Mouse (Mus musculus) hindbrain, embryonic 13.5 days (tissue): ENCODE measurements at regions not wholly inside any gene's neighbourhood (a gene's known extent, or its start where the extent isn't known, plus 50 kb on each side); places are given as distances from the start of the nearest gene placed in this dataset.

Source experiments
- ATAC-seq: fragments of 200-750 bp; cut with Nextera tagmentation; 2 replicates; pipeline ENCODE4 v1.8.0; 2017; ENCODE audit warnings: moderate TSS enrichment; ENCODE audit not compliant: low FRiP score
- H3K27ac ChIP-seq: fragments of 300-500 bp; sonication (generic); 2 replicates; pipeline ENCODE4 v1.5.1; 2015; ENCODE audit warnings: inconsistent platforms, mild to moderate bottlenecking, moderate library complexity
- H3K27me3 ChIP-seq: fragments of 300-500 bp; sonication (generic); 2 replicates; pipeline ENCODE4 v1.6.1; 2015; ENCODE audit warnings: mild to moderate bottlenecking, inconsistent platforms
- H3K36me3 ChIP-seq: fragments of 300-500 bp; sonication (generic); 2 replicates; pipeline ENCODE4 v1.6.1; 2015; ENCODE audit warnings: mild to moderate bottlenecking, inconsistent platforms
- H3K4me1 ChIP-seq: fragments of 300-500 bp; sonication (generic); replicated peaks from 2 replicates; pipeline ENCODE4 v1.6.1; 2015; ENCODE audit warnings: inconsistent platforms
- H3K4me2 ChIP-seq: fragments of 300-500 bp; sonication (generic); 2 replicates; pipeline ENCODE4 v1.6.1; 2015; ENCODE audit warnings: inconsistent platforms, mild to moderate bottlenecking, moderate library complexity
- H3K4me3 ChIP-seq: fragments of 300-500 bp; sonication (generic); 2 replicates; pipeline ENCODE4 v1.5.1; 2015; ENCODE audit warnings: mild to moderate bottlenecking, inconsistent platforms
- H3K9ac ChIP-seq: fragments of 300-500 bp; sonication (generic); 2 replicates; pipeline ENCODE4 v1.6.1; 2015; ENCODE audit warnings: mild to moderate bottlenecking, inconsistent platforms
- H3K9me3 ChIP-seq: fragments of 300-500 bp; sonication (generic); 2 replicates; pipeline ENCODE4 v1.6.1; 2016; ENCODE audit warnings: inconsistent platforms
- WGBS: fragments of 180-500 bp; shearing (Covaris S2); methylation state at CpG from one replicate; pipeline ENCODE4 v1.1.7; 2015; 5-methylcytosine and 5-hydroxymethylcytosine counted together

DNA sequence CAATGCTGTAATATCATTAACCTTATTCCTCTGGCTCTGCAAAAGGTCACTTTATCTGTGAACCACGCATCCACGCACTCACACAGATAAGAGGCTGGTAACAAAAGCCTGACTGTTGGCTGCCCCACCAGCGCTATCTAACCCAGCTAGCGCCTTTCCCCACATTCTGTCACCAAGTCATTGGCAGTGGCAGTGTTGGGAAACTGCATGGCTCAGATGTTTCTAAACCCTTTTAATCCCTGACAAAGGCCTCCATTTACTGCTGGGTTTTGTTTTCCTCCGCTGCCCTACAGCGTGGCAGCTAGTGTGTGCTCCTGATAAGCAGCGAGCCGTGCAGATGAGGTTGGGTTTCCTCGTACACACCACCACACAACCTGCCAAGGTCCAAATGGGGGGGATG, 55.7 kb downstream of the Id4 start:
- Histone ChIP-seq H3K36me3 (no peaks in the 10 kb centered on the region), H3K27me3 (0 out of 2 replicates have a peak, but pooled peaks cover 3% of the 10 kb centered on the region), H3K4me2 (no peak overlapping the region), H3K4me3 (no peak overlapping the region), H3K9me3 (no peaks in the 10 kb centered on the region), H3K4me1 (peaks cover 21% of the 10 kb centered on the region), H3K27ac (peak overlapping the region; percentile 36), H3K9ac (0 out of 2 replicates have a peak overlapping the region, but pooled peaks have one; percentile 1)
- ATAC-seq, result no peak; the same call in 1 of the 2 replicates
- WGBS, result 9% methylated on average over 9 of the region's 9 CpGs

DNA sequence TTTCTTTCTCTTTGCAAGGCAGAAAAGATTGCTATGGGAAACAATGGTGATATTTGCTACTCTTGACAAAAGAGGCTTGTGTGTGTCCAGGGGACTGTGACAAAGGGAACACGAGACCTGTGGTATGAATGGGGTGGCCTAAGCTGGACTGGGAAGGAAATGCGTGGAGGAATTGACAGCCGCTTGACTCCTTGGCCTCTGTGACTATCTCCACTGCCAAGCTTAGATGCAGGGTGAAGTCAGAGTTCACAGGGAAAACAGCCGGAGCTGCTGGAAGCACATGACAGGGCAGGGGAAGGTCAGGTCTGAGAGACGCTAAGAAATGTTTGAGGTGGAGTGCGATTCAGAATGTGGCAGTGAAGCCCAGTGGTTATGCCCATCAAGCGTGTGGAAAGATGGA, 56.4 kb downstream of the Id4 start:
- ATAC-seq, result no peak
- WGBS, result 17% methylated on average over 7 of the region's 7 CpGs
- Histone ChIP-seq H3K9ac (no peak overlapping the region), H3K4me2 (no peak overlapping the region), H3K27me3 (0 out of 2 replicates have a peak, but pooled peaks cover 3% of the 10 kb centered on the region), H3K36me3 (no peaks in the 10 kb centered on the region), H3K4me1 (peaks cover 21% of the 10 kb centered on the region), H3K4me3 (no peak overlapping the region), H3K27ac (no peak overlapping the region), H3K9me3 (no peaks in the 10 kb centered on the region)

DNA sequence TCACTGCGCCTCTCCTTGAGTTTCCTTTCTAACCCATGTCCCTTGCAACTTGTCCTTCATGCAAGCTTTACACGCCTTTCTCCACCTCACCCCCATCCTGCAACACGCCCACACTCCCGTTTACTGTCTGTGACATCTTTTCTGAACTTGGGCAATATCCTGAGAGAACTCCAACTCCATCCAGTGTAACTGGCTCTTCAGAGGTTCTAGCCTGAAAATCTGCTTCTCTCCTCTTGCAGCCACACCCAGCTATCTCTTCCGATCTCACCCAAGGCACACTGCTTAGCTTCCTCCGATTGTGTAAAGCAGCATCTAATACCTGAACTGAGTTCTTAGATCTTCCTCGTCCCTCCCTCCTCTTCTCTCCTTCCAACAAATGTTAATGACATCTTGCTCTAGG, 58.0 kb downstream of the Id4 start:
- Histone ChIP-seq H3K9me3 (no peaks in the 10 kb centered on the region), H3K4me2 (no peak overlapping the region), H3K9ac (no peak overlapping the region), H3K36me3 (no peaks in the 10 kb centered on the region), H3K27me3 (0 out of 2 replicates have a peak, but pooled peaks cover under 1% of the 10 kb centered on the region), H3K4me1 (peaks cover 24% of the 10 kb centered on the region), H3K4me3 (no peak overlapping the region), H3K27ac (no peak overlapping the region)
- 86% methylated on average over 7 of the region's 7 CpGs for WGBS
- ATAC-seq, result no peak

DNA sequence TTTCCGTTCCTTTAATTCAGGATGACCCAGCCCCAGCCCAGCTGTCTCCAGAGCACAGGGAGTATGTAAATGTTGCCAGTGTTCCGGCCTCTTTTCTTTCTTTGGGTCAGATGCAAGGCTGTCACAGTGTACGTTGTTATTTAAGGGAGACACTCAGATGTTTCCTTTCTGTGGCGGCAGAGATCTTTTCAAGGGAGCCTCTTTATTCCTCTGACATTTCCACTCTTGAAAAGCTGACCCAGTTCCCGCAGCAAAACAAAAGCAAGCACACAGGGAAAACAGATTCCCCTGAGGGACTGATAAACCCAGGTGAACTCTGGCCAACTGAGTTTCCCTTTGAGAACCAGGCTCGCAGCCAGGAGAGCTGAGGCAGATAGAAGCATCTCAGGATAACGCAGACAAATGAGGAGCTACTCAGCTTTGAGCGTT, 63.3 kb downstream of the Id4 start:
- H3K27me3 ChIP-seq, result no peaks in the 10 kb centered on the region
- peaks cover 14% of the 10 kb centered on the region for H3K4me1 ChIP-seq
- no peak for ATAC-seq
- H3K9me3 ChIP-seq, result no peaks in the 10 kb centered on the region
- H3K27ac ChIP-seq, result peak overlapping the region; percentile 14; the same call in 1 of the 2 replicates
- 5% methylated on average over 8 of the region's 8 CpGs for WGBS
- no peak overlapping the region for H3K9ac ChIP-seq
- H3K4me3 ChIP-seq, result no peak overlapping the region
- no peaks in the 10 kb centered on the region for H3K36me3 ChIP-seq
- peak overlapping the region; percentile 3; the same call in 1 of the 2 replicates for H3K4me2 ChIP-seq

DNA sequence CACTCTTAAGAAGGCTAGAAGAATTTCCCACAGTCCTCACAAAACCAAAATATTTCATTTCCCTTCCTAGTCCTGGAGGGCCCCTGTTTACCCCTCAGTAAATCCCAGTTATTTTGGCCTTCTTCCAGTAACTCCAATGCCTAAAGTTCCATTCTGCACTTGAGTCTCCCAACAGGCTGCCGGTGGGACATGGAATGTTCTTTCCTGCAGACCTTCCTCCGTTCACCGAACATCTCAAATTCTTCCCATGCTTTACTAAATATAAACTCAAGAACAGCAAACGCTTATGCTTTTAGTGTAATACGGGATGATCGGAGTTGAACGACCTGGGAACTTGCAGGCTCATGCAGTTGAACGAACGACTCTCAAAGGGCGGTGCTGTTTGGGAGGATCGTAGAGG, 69.6 kb downstream of the Id4 start:
- Histone ChIP-seq H3K4me1 (no peaks in the 10 kb centered on the region), H3K27me3 (no peaks in the 10 kb centered on the region), H3K4me3 (no peak overlapping the region), H3K4me2 (no peak overlapping the region), H3K9ac (no peak overlapping the region), H3K27ac (no peak overlapping the region), H3K9me3 (no peaks in the 10 kb centered on the region), H3K36me3 (no peaks in the 10 kb centered on the region)
- WGBS, result 86% methylated on average over 11 of the region's 11 CpGs
- ATAC-seq, result no peak

DNA sequence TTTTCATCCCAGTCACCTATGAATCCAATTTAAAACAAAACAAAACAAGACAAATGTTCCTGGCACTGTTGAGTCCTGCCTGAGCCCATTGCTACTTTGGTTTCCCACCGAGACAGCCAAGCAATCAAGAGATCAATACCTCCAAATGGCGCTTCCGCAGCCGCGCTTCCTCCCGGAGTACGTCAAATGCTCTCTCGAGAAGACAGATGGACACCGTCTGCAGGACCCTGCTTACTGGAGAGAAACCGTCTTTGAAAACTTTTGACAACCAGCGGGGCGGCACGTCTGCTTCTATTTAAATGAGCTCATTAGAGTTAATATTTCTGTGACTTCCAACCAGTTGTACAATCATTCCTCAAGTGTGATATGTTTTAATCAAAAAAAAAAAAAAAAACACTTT, 75.1 kb downstream of the Id4 start:
- H3K4me2 ChIP-seq, result no peak overlapping the region
- ATAC-seq, result no peak
- H3K4me1 ChIP-seq, result no peaks in the 10 kb centered on the region
- H3K27ac ChIP-seq, result no peak overlapping the region
- H3K4me3 ChIP-seq, result no peak overlapping the region
- H3K27me3 ChIP-seq, result no peaks in the 10 kb centered on the region
- H3K9me3 ChIP-seq, result no peaks in the 10 kb centered on the region
- WGBS, result 51% methylated on average over 13 of the region's 13 CpGs
- no peak overlapping the region for H3K9ac ChIP-seq
- H3K36me3 ChIP-seq, result no peaks in the 10 kb centered on the region

DNA sequence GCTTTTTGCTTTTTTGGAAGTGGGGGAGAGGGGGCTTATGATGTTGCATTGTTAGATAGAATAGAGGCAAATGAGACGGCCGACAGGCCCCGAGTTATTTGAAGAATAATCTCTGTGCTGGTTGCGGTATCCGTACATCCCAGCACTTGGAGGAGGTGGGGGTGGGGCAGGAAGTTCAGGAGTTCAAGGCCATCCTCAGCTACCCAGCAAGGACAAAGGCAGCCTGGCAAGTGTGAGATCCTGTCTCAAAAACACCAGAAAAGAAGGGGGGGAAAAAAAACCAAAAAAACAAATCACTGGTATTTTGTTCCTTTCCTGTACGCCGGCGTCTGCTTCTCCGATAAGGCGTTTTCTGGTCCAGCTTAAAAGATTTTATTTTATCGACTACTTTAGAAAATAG, 75.6 kb downstream of the Id4 start:
- no peak overlapping the region for H3K9ac ChIP-seq
- H3K36me3 ChIP-seq, result no peaks in the 10 kb centered on the region
- 75% methylated on average over 11 of the region's 11 CpGs for WGBS
- no peak overlapping the region for H3K27ac ChIP-seq
- H3K9me3 ChIP-seq, result no peaks in the 10 kb centered on the region
- H3K4me1 ChIP-seq, result no peaks in the 10 kb centered on the region
- no peaks in the 10 kb centered on the region for H3K27me3 ChIP-seq
- no peak overlapping the region for H3K4me2 ChIP-seq
- ATAC-seq, result no peak
- H3K4me3 ChIP-seq, result no peak overlapping the region

DNA sequence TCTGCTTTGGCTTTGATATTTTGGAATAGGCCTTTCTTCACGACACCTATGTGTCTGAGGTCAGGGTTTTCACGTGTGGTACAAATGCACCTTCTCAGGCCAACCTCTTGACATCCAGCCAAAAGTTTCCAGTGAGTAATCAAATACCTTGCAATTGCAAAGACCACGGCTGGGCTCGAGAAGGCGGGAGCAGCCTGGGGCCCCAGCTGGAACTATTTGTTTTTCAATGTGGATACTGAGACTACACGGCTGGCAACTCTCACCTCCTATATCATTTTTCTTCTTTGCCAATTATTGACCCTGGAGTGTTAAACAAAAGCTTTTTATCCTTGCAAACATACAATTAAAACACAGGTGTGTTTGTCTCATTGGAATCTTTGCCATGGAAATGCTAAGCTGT, 77.5 kb downstream of the Id4 start:
- H3K4me1 ChIP-seq, result no peaks in the 10 kb centered on the region
- H3K9ac ChIP-seq, result no peak overlapping the region
- H3K27ac ChIP-seq, result no peak overlapping the region
- no peak for ATAC-seq
- H3K4me2 ChIP-seq, result no peak overlapping the region
- no peaks in the 10 kb centered on the region for H3K36me3 ChIP-seq
- H3K4me3 ChIP-seq, result no peak overlapping the region
- H3K27me3 ChIP-seq, result no peaks in the 10 kb centered on the region
- WGBS, result 59% methylated on average over 6 of the region's 6 CpGs
- no peaks in the 10 kb centered on the region for H3K9me3 ChIP-seq

DNA sequence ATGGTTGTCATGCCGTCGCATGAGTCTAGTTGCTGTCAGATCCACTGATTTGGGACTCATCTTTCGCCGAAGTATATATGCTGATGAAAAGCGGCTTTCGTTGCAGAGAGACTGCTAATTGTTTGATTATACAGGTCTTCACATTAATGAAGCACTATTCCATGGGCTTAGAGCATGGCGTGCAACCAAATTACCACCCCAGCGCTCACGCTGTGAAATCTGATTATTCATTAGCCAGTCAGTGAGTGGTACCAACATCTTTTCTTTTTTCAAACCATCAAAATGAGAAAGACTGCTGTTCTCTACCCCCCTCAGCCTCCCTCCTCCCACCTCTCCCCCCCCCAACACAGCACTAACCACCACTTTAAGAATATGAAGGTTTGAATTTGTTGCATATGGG, 89.1 kb downstream of the Id4 start:
- Histone ChIP-seq H3K4me3 (no peak overlapping the region), H3K27me3 (no peaks in the 10 kb centered on the region), H3K9me3 (no peaks in the 10 kb centered on the region), H3K4me1 (peaks cover 14% of the 10 kb centered on the region; the same call in 1 of the 2 replicates), H3K36me3 (no peaks in the 10 kb centered on the region), H3K9ac (no peak overlapping the region), H3K4me2 (no peak overlapping the region), H3K27ac (peak overlapping the region; percentile 69)
- ATAC-seq, result no peak; the same call in 1 of the 2 replicates
- 53% methylated on average over 9 of the region's 9 CpGs for WGBS

DNA sequence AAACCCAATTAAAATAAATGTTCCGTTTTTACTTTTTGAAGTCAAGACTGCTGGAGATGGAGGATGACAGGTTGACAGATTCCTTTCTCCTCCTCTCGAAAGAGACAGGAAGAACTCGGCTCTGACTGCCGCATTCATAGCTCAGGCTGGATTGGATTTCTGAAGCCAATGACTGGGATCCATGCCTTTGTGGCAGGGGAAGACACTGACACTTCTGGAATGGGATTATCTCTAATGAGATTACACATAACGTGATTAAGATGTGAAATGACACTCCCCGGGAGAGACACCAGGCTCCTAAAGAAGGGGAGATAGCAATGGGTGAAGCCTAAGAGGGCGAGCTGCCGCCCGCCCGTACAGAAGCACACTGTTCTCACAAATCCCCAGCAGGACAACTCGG, 89.9 kb downstream of the Id4 start:
- Histone ChIP-seq H3K36me3 (no peaks in the 10 kb centered on the region), H3K4me2 (no peak overlapping the region), H3K27me3 (no peaks in the 10 kb centered on the region), H3K9me3 (no peaks in the 10 kb centered on the region), H3K4me1 (peaks cover 14% of the 10 kb centered on the region; the same call in 1 of the 2 replicates), H3K4me3 (no peak overlapping the region), H3K27ac (no peak overlapping the region), H3K9ac (no peak overlapping the region)
- ATAC-seq, result no peak
- WGBS, result 62% methylated on average over 11 of the region's 11 CpGs

DNA sequence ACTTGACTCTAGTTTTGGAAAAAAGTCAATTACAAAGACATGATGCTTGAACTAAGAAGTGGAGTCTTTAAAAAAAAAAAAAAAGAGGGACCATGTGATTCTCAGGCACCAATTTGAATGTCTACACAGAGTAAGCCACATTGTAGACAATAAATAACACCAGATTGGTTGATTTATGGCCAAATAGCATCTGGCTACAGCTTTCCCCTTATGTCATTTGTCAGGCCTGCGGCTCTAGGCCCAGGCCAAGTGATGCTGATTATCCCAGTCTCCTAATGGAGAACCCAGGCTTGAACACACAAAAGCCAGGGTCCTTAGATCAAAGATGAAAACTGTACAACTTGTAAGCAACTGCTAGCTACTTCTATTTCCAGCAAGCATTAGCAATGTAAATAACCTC, 96.1 kb downstream of the Id4 start:
- Histone ChIP-seq H3K9me3 (no peaks in the 10 kb centered on the region), H3K36me3 (no peaks in the 10 kb centered on the region), H3K4me3 (no peak overlapping the region), H3K4me1 (no peaks in the 10 kb centered on the region), H3K27me3 (no peaks in the 10 kb centered on the region), H3K27ac (no peak overlapping the region), H3K4me2 (no peak overlapping the region), H3K9ac (no peak overlapping the region)
- no peak for ATAC-seq
- 82% methylated on average over 1 of the region's 1 CpGs for WGBS

DNA sequence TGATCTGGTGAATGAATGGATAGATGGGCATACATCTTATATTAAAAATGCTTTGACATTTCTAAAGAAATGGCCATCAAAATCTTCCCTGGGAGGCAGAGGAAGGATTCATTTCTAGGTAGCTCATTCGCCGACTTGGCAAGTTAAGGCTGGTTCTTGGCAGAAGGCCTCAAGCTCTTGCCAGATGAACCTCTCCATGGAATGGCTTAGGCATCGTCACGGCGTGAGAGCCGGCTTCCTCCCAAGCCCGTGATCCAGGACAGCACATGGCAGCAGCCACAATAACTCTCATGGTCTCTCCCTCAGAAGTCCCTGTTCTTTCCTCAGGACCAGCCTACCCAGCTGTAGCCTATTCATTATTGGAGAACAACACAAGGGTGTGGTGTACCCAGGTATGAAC, 96.6 kb downstream of the Id4 start:
- Histone ChIP-seq H3K4me1 (no peaks in the 10 kb centered on the region), H3K4me3 (no peak overlapping the region), H3K4me2 (no peak overlapping the region), H3K27me3 (no peaks in the 10 kb centered on the region), H3K9me3 (no peaks in the 10 kb centered on the region), H3K36me3 (no peaks in the 10 kb centered on the region), H3K27ac (no peak overlapping the region), H3K9ac (no peak overlapping the region)
- ATAC-seq, result no peak
- WGBS, result 87% methylated on average over 7 of the region's 7 CpGs

DNA sequence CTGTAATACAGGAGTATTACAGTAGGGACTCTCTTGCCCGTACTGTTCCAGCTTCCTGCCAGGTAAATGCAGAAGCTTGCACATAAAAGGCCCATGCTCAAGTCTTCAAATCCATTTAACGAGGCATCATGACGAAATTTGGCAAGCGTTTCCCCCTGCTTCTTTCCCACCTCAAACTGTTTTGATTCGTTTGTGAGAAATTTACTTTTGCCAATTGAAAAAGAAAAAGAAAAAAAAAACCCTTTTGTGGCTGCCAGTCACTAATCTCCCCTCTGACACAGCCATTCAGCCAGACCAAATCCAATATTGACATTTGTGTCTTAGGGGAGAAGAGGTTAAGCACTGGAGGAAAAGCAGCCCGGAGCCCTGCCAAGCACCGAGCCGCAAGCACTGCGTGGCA, 110.0 kb downstream of the Id4 start:
- H3K4me1 ChIP-seq, result 0 out of 2 replicates have a peak, but pooled peaks cover 4% of the 10 kb centered on the region
- ATAC-seq, result no peak
- H3K9ac ChIP-seq, result no peak overlapping the region
- H3K4me3 ChIP-seq, result no peak overlapping the region
- no peaks in the 10 kb centered on the region for H3K36me3 ChIP-seq
- H3K27me3 ChIP-seq, result no peaks in the 10 kb centered on the region
- 65% methylated on average over 9 of the region's 9 CpGs for WGBS
- no peak overlapping the region for H3K4me2 ChIP-seq
- H3K27ac ChIP-seq, result no peak overlapping the region
- no peaks in the 10 kb centered on the region for H3K9me3 ChIP-seq
